Mouse (Mus musculus): ENCODE measurements around the gene BC030867.
"Not testable (repeated sequence)": the region's sequence is repeated elsewhere in the genome, so short reads cannot be mapped to it uniquely, and the experiment has no call there.

The BC030867 gene

DNA sequence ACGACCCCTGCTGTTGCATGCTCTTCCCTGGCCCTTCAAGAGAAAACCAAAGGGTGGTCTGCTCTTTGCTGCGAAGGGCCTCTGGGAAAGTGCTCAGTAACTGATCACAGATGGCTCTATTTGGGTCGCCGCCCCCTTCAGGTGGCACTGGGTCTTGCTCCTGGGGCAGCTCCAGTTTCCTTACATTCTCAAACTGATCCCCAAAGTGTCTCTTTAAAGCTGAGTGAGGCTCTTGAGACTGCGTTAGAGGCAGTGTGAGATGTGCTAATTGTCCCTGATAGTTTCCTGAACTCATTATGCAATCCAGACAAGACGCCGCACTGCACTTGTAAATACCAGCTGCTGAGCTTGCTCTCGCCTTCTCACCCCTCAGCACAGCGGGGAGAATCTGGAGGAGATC lies 8.8 kb downstream of the BC030867 start:
- DNase-seq = no peak

DNA sequence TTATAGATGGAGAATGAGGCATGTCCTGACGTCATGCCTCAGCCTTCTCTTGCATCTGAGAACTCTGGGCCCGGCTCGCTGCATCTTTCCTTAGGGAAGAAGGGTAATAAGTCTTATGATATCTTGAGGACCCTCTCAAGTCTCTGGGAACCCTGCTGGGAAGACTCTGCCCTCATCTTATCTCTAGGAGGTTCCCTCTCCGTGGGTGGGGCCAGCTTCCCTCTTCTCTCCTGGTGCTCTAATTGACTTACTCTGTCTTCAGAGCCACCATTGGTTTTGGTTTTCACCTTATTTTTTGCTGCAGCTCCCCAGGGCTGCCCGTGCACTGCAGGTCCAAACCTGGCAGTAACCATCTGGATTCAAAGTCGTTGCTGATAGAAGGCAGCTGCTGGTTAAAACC lies 9.4 kb downstream of the BC030867 start:
- no peak for DNase-seq

DNA sequence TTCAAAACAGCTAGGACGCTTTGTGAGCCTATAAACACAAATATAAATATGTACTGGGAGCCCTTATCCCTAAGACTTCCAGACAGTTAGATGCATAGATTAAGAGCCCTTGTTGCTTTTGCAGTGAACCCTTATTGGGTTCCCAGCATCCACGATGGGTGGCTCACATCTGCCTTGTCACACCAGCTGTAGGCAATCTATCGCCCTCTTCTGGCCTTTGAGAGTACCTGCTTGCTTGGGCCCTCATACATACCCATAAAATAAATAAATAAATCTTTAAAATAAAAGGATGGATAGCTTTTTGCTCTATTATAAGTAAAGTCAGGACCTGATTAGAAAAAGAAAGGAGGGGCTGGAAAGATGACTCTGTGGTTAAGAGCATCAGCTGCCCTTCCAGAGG lies 9.8 kb downstream of the BC030867 start:
- DNase-seq = no peak

DNA sequence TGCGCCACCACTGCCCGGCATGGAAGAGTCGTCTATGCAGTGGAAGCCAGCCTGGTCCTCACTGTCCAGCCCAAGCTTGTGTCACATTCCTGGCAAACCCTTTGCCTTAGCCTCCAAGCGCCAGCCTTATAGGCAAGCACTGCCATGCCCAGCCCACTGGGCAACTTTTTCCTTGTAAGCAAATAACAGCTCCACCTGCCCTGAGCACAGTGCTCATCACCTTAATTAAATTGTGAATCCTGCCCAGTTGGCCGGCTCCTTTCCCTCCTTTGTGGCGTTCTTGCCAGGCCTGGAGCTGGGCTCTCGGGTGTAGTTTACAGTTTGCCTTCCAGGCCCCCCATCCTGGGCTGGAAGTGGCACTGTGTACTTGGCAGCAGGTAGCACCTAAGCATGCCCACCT lies 14.5 kb downstream of the BC030867 start:
- no peak for DNase-seq

DNA sequence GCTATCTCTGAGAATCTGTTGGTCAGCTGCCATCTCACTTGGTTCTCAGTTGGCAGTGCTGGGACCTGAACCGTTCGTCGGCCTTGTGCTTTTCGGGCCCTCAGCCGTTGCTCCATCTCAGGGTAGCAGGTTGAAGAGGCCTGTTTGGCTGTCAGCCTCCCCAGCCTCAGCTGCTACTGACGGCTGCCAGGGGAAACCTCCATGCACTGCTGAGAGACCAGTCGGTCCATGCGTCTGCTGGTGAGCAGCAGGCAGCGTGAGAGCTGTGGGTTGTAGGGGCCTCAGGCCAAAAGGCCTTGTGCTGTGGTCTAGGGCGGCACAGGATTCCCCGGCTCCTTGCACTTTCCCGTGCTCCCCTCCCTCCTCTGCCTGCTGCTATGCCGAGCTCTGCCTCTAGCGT lies 17.1 kb downstream of the BC030867 start:
- no peak for DNase-seq

DNA sequence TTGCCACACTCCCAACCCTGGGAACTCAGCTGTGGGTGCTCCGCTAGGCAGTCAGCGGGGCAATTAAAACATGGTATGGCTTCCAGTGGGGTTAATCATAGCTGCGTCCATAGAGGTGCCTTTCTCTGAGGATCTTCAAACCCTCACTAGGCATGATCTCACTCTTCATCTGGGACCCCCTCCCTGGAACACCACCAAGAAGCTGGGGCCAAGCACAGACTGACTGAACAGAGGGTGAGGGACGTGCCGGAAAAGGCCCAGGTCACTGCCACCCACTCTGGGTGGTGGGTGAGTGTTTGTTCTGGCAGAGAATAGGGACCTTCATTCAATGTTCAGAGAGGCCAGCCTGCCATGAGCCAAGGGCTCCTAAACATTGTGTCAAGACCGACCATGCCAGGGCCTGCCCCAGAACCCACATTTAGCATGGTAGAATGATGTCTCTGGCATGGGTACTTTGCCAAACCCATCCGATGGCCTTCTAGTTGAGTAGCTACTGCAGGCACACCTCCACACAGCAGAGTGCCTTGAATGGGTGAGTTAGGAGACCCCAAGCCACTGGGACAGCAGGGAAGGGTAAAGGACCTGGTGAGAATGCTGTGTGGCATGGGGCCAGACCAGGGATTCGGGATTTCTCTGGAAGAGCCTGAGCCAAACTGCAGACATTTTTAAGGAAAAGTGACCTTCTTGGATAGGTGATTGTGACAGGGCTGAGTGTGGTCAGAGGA lies 18.1 kb downstream of the BC030867 start:
- no peak for DNase-seq

DNA sequence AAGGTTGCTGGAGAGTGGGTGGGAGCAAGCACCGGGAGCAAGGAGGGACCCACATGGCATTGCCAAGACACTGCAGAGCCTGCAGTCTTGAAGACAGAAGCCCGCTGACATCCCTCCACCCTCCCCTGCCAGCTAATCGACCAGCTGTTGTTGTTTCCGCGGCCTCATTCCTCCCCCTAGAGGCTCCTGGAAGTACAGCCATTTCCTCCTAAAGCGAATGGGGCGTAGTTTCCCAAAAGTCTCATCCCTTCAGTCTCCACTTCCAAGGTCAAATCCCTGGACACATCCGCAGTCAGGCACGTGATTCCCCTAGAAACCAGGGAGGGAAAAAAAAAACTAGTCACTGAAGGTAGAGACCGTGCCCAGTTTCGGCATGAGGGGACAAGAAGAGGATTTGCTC lies 18.8 kb downstream of the BC030867 start:
- peak; percentile 58 to 74 for DNase-seq

DNA sequence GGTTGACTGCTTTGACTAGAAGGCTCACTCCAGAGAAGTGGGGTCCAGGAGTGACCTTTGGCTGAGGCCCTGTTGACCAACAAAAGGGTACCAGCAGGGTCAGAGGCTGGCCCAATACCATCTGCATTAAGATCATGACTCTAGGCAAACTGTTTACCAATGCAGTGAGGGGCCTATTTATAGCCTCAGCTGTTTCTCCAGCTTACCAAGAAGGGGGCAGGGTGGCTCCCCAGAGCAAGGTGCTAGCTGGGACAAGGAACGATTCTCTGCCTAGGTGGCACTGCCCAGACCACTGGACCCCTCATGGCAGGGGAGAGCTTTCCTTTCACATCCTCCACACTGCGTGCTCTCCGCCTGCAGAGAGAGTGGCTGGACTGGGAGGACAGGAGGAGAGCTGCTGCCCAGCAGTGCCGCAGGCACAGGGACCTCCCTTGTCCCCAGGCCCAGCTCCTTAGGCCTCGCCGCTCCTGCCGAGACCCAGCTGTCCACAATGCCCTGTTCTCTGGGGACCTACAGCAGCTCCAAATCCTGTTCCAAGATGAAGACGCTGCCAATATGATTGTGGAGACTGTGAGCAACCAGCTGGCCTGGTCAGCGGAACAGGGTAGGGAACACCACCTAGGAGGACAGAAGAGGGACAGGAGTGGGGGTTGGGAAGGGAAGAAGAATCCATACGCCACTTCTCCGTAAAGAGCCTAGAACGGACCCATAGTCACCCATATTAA lies 20.0 kb downstream of the BC030867 start, which contains the start of gene Asb16:
Gene Asb16, plus strand, starts transcription at position 224 of the 725 bp plus-strand sequence.
- DNase-seq = no peak

DNA sequence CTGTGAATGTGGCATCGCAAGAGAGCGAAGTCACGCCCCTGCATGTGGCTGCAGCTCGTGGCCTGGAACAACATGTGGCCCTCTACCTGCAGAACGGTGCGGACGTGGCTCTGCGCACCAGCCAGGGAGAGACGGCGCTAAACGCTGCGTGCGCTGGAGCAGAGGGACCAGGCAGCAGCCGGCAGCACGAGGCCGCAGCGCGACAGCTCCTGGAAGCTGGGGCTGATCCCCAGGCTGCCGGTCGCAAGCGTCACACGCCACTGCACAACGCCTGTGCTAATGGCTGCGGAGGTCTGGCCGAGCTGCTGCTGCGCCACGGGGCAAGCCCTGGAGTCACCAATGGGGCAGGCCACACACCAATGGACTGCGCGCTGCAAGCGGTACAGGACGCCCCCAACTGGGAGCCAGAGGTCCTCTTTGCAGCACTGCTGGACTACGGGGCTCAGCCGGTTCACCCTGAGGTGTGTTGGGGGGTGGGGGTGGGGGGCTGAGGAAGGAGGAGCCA lies 27.8 kb downstream of the BC030867 start:
- no peak for DNase-seq

DNA sequence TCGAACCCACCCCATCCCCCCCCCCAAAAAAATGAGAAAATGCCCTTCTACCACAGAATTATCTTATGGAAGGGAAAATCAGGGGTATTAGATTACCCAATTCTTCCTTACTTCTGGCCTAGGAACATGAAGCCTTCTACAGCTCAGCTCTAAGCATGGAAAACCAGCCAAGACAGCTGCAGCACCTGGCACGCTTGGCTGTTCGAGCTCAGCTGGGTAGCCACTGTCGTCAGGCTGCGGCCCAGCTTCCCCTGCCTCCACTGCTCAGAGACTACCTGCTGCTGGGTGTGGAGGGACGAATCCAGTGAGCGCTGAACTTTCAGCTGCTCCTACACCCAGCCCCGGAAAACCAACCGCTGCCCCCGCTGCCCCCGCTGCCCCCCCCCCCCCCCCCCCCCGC lies 29.1 kb downstream of the BC030867 start:
- DNase-seq = no peak

DNA sequence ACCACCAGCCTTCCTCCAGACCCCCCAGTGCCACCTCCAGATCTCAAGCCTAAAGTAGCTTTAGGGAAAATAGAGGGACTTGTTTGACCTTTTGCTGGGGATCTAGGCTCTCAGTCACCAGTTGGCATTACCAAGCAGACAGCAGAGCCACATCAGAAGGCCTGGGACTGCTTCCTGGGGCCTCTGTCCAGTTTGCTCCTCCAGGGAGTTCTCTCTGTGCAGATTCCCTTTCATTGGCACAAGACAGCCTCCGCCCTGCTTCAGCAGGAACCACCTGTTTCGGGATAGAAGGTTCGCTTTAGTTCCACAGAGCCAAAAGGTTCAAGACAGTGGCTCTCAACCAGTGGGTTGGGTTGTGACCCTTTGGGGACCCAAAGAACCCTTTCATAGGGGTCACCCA lies 30.9 kb downstream of the BC030867 start:
- no peak for DNase-seq

DNA sequence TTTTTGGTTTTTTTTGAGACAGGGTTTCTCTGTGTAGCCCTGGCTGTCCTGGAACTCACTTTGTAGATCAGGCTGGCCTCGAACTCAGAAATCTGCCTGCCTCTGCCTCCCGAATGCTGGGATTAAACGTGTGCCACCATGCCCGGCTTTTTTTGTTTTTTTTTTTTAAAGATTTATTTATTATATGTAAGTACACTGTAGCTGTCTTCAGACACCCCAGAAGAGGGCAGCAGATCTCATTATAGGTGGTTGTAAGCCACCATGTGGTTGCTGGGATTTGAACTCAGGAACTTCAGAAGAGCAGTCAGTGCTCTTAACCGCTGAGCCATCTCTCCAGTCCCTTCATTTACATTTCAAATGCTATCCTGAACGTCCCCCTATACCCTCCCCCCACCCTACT lies 31.6 kb downstream of the BC030867 start:
- not testable (repeated sequence) for DNase-seq

DNA sequence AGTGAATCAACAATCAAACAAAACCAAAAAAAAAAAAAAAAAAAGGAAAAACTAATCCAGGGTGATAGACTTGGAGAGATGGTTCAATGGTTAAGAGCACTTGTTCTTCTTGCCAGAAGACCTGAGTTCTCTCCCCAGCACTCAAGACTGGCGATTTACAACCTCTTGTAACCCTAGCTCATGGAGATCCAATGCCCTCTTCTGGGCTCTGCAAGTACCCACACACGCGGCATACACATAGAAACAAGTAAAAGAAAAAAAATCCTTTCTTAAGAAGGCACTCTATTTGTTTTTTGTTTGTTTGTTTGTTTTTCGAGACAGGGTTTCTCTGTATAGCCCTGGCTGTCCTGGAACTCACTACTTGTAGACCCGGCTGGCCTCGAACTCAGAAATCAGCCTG lies 35.2 kb downstream of the BC030867 start:
- DNase-seq = no peak

DNA sequence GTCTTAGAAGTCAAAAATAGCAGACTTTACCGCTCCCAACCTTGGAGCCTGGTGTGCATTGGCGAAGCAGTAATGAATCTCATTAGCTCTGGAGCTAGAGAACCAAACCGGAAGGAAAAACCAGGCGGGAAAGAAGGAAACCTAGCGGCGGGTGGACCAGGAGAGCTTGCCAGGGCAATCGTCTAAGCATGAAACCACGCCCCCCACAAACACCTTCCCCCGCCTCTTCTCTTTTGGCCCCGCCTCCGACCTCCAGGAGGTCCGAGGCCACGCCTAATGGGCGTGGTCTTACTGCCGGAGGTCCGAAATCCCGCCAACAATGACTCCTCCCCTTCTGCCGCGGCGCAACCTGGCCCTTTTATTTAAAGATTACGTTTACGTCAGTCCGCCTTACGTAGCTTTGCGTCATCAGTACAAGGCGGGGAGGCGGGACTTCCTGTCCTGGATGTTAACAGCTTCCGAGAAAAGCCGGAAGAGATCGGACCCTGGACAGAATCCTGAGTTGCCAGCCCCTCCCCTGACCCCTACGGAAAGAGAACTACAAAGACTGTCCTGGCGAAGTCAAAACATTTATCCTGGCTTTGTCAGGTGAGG lies 35.9 kb downstream of the BC030867 start, which contains the start of gene Tmub2:
Gene Tmub2, plus strand, starts transcription at position 431 of the 594 bp plus-strand sequence.
- DNase-seq = peak; percentile 98

DNA sequence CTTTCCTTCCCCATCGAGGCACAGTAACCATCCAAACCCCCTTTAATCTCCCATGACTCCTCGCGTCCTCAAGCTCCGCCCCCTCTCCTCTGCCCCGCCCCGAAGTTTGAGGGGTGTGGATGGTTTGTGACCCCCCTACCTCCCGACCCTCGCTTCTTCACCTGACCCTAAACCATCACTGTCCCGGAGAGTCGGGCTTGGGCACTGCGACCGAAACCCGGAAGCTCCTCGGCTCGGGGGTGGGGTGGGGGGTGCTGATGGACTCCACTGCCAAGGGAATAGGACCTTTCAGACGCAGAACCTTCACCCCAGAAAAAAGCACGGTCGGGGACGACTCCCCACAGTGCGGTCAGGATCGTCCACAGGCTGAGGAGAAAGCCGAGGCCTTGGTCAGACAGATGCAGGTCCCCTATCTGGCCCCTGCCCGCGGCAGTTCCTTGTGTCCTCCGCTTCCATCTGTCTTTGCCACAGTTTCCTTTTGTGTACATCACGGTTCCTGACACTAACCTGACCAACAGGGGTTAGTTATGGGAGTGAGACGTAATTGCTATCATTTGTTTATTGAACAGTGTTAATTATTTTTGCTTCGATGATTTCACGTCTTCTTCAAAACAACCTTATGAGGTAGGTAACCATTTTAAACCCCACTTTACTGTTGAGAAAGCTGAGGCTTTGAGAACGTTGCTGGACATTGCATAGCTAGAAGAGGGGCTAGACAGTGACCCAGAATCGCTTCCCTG lies 36.6 kb downstream of the BC030867 start:
- DNase-seq = no peak

DNA sequence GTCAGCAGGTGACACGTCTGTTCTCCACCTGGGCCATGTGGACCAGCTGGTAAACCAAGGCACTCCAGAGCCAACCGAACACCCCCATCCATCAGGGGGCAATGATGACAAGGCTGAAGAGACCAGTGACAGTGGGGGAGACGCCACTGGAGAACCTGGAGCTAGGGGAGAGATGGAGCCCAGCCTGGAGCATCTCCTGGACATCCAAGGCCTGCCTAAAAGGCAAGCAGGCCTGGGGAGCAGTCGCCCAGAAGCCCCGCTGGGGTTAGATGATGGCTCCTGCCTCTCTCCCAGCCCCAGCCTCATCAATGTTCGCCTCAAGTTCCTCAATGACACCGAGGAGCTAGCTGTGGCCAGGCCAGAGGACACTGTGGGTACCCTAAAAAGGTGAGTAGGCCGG lies 38.8 kb downstream of the BC030867 start:
- DNase-seq = no peak

DNA sequence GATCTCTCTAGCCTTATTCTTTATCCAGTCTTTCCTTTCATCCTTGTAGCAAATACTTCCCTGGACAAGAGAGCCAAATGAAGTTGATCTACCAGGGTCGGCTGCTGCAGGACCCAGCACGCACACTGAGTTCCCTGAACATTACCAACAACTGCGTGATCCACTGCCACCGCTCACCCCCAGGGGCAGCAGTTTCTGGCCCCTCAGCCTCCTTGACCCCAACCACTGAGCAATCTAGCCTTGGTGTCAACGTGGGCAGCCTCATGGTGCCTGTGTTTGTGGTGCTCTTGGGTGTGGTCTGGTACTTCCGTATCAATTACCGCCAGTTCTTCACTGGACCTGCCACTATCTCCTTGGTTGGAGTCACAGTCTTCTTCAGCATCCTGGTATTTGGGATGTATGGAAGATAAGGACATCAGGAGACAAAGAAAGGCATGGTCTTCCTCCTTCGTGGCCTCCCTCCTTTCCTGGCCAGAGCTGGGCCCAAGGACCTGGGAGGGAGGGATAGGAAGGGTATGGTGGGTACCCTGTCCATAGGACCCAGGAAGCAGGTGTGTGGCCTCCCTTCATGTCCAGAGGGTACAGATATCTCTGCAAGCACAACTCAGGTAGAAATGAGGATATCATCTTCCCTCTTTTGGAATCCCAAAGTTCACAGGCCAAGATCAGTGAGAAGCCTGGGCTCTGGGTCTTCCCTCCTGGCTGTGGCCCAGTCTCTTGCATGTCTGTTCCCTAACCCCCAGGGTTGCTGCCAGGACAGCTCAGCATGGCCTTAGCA lies 39.5 kb downstream of the BC030867 start:
- DNase-seq = no peak

DNA sequence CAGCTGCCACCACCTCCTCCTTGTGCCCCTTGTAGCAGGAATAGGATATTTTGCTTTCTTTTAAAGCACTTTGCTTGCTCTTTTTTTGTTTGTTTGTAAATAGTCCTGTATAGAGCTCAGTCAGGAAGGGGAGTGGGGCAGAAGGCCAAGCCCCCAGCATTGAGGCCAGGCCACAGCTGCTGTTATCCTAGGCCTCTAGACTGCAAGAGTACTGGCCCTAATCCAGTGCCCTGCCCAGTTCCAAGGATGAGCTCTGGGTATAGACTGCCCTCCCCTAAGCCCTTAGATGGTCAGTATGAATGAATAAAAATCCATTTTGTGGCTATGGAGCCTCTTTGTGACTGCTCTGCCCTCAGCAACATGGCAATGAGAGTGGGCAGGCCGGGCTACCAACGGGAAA lies 40.2 kb downstream of the BC030867 start:
- no peak for DNase-seq

DNA sequence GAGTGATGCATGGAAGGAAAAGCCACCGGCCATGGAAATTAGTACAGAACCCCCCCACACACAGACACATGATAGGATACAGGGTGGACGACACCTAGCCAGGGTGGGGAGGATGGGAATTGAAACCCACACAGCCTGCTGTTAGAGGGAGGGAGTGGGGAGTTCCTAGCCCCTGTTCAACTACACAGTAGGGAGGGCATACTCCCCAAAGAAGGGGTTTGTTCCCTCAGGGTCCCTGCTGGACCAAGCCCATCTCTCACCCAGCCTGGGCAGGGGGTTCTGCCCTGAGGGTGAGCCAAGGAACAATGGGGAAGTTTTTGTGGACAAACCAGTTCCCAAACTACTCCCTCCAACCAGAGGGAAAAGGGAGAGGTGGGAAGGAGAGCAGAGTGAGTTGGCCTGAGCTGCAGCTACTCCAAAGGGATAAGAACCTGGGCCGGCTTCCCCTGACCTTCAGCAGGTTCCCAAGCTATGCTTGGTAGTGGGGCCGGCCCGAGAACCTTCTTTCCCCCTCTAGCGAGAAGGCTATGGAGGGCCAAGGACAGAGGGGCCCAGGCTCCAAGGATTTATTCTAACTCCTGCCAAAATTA lies 40.9 kb downstream of the BC030867 start:
- DNase-seq = no peak

DNA sequence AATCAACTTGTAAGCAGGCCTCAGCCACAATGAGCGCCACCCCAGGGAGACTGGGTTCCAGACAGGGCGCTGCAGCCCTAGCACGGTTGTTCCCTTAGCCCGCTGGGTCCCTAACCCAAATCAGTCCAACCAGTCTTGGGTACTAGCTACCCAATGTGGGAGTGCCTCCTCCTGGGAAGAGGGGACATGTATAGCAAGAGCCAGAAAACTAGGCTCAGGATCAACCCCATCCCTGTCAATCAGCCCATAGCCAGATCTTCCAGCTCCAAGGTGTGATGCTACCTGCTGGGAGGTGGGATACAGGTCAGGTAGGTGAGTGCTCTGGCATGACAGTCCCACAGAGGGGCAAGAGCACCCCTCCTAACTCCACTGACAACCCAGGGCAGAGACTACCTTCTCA lies 41.5 kb downstream of the BC030867 start:
- DNase-seq = no peak

DNA sequence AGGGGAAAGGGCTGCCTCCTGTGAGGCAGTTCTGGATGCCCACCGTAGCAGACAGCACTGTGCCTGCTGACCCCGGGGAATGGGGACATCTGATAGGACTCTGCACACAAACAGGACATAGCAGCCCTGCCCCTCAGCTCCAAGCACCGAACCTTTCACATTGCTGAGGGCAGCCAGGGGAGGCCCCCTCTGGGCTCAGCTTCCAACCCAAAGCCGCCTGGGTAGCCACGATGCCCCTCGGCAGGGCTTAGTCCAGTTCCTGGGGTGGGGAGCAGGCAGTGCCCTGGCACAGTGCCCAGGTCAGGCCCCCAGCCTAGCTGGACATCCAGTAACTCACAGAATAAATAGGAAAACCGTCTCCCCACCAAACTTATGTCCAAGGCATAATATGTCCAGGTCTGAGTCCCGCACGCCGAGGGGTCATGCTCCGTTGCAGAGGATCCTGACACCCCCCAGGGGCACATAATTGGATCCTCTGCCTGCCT lies 42.4 kb downstream of the BC030867 start:
- DNase-seq = no peak

DNA sequence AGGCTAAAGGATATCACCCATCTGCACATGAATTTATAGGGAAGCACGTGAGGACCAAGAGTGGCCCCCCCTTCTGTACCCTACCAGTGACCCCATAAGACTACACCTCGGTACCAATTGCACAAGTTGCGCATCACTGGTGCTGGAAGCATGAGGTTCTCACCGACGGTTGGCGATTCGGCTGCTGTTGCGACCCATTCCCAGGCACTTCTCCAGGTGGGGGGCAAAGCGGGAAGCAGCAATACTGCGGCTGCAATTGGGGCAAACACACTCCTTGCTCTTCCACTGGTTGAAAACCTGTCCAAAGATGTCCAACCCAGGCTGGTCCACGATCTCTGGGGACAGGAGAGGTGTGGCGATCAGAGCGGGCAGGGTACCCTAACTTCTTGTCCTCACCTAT lies 45.3 kb downstream of the BC030867 start:
- DNase-seq = no peak

Data from lung, adult 18-20 months (tissue).